Mouse (Mus musculus): ENCODE measurements around the gene Vti1a.

GRCm38 (mm10) chr19:55509618-55510017 lies 193.5 kb downstream of the Vti1a start:
- TF ChIP-seq GATA1 (IDR thresholded peaks at IDR 0.05; ENCODE audit: borderline replicate concordance, low read length) (no peak), FLI1 (IDR thresholded peaks at IDR 0.05; ENCODE audit: low read length) (no peak)
